Mouse (Mus musculus) ovary, adult 18-20 months (tissue): Measurements from ENCODE around the gene Tle3.
A peak's percentile ranks its signal among the peaks of the same experiment; 100 is the strongest.

Source experiments
- DNase-seq: peaks from one replicate; pipeline ENCODE4 v3.0.0; 2022; ENCODE audit warnings: low spot score, mixed read lengths

The Tle3 gene

DNA sequence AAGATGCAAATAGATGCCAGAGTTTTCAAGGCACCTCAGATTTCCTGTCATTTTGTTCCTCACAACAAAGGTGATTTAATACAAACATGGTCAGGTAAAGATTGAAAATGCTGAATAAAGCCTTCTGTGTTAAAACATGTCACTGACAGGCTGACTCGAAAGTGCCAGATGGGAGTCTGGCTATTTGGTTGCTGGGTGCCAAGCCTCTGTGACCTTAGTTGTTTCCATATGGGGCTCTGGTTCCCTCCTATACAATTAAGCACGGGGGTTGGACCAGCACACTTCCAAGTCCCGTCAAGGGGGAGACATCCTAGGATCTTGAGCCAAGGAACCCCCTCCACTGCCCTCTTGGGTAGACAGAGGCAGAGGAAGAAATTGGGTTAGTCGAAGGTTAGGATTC is 13.2 kb upstream of the Tle3 start:
- no peak for DNase-seq

DNA sequence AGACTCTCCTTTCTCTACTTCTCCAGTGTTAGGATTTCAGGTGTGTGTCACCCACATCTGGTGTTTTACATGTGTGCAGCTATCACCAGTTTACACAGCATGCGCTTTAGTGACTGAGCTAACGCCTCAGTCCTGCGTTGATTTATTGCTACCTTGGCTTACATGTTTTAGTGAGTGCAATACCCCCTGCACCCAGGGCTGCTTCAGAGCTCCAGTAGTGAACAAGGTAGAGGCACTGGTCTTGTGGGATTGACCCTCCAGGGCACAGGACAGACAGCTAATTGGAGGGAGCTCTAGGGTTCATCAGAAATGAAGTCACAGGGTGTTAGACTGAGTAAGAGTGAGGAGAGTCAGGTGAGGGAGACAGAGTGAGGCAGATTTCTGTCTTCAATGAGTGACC is 12.4 kb upstream of the Tle3 start:
- DNase-seq = no peak

DNA sequence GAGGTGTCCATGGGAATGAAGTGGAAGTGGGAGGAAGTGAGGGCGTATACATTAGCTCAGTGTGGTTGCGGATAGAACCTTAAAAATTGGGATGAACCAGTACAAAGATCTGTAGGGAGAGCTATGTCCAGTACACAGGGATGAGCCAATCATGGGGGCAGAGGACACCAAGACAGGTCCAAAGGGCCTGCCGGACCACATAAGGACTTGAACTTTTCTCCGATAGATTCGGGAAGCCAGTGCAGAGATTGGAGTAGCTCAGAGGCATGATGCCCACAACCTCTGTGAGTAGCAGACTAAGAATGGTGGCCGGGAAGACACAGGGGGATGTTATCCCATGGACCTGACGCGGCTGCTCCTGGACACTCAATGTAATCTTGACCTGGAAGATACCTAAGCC is 12.0 kb upstream of the Tle3 start:
- no peak for DNase-seq

DNA sequence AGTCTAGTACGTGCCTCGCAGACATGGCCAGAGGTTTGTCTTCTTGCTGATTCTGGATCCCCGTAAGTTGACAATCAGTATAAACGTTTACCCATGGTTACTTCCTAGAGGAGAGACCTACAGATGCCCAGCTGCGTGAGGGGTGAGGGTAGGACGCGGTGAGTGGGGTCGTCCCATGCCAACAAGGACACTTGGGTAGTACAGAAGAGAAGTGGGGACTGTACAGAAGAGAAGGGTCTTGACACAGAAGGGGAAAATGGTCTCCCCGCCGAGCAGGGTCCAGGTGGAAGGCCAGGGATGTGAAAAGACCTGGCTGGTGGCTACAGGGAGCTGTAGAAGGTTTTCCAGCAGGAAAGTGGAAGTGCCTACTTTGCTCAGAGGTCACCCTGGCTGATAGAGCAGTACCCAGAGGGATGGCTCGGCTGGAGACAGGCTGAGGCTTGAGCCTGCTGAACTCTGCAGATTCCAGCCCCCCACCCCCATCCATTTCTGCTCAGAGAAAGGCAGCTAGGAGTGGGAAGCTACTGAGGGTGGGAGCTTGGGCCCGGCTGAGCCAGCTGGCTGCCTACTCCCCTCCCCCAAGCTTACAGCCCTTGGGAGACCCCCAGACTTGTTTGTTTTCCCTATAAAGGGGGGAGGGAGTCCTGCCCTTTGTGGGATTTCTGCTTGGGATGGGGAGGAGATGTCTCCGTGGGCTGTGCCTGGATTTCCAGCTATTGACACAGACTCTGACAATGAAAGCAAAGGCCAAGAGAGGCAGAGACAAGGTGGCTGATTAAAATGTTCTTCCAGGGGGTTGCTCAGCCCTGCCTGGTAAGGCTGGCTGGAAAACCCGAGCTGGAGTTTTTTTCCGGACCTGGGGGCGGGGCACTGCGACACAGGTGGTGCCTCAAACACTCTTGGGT is 11.2 kb upstream of the Tle3 start:
- no peak for DNase-seq

DNA sequence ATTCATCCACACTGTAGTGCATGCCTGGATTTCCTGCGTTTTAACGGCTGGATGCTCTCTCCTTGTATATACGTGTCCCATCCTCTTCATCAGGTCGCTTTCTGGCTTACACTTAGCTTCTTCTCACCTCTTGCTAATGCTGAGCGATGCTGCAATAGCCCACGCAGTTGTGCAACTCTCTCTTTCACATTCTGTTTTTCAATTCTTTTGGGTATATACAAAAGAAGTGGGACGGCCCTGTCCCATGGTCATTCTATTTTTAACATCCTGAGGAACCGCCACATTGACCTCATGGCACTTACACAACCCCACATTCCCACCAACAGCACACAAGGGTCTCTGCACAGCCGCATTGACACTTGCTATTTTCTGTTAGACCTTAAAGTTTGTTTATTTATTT is 9.0 kb upstream of the Tle3 start:
- no peak for DNase-seq

DNA sequence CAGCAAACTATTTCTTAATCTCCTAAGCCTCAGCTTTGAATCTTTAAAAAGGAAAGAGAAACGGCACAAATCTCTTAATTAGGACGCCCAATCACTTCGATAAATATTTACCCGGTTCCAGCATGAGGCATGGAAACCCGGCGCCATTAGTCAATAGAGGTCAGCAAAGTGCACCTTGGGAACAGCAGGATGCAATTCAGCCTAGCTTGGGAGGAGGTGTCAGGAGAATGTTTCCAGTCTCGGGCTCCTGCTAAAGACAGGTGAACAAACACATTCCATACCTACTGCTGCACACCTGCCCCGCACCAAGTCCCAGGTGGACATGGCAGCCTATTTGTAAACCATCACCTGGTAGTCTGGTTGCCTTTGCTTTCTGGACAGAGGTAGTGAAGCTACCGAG is 6.1 kb upstream of the Tle3 start:
- DNase-seq = no peak

DNA sequence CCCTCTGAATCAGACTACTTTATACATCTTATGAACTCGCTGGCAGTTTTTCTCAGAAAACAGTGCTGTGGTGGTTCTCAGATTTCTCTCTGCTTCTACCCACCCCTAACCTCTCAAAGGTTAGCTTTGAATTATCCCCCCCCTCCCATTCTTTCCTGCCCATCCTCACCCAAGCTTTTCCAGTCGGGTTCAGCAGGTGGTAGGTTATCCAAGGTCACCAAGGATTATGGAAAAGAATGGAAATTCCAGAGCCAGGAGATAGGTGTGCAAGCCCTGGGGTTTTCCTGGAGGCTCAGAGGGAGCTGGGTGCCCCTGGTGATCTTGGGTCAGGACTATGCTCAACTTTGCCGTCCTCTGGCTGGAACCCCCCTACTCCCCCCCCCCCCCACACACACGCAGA is 5.0 kb upstream of the Tle3 start:
- DNase-seq = no peak

DNA sequence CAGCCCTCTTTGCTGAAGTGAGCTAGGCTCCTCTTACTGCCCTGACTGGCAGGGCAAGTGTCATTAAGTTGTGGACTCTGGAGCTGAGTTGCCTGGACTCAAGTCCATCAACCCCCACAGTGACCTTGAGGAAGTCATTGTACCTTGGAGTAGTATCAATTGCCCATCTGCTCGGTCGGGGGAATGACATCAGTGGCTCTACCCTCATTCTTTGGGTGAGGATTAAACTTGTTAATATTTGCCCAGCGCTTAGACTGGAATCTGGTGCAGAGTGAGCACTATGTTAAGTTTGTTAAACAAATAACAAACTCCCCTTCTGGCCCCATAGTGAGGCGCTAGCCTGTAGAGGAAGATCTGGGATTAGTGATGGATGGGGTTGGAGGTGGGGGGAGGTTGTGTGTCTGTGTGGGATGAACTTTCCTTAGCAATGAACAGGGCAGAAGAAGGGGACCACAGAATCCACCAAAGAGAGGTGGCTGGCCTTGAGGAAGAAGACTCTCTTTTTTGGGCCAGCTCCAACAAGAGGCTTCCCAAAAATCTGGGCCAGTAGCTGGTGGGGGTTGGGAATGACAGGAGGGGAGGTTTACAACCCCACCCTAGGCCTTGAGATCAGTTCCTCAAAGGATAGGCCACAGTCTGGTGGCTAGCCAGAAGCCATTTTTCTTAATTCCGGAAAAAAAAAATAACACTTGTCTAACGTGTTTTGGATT is 4.2 kb upstream of the Tle3 start:
- peak; percentile 31 for DNase-seq

DNA sequence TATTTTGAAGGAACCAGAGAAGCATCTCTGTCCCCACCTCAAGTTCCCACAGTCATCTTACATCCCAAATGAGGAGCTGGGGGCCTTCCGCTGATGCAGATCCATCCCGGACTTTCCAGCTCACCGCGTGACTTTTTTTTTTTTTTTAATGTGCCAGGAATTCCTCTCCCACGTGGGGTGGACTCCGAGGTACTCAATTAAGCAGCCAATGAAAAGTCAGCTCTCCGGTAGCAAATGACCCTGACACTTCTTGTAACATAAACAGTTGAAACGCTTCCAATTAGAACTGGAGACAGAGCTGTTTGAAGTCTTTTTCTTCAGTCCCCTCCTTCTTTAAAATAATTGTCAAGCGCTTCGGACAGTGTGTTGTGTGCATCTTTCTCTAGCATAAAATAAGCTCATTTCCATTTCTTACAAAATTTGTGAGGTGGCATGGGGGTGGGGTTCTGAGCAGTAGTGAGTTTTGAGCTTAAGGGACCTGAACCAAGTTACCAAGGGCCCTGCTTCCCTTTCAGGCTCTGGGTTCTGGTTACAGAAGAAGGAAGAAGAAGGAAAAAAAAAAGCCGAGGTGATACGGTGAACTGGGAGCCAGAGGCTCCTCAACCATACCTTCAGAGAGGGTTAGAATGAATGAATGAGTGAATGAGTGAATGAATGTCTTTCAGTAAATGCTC is 3.5 kb upstream of the Tle3 start:
- DNase-seq = peak; percentile 84

DNA sequence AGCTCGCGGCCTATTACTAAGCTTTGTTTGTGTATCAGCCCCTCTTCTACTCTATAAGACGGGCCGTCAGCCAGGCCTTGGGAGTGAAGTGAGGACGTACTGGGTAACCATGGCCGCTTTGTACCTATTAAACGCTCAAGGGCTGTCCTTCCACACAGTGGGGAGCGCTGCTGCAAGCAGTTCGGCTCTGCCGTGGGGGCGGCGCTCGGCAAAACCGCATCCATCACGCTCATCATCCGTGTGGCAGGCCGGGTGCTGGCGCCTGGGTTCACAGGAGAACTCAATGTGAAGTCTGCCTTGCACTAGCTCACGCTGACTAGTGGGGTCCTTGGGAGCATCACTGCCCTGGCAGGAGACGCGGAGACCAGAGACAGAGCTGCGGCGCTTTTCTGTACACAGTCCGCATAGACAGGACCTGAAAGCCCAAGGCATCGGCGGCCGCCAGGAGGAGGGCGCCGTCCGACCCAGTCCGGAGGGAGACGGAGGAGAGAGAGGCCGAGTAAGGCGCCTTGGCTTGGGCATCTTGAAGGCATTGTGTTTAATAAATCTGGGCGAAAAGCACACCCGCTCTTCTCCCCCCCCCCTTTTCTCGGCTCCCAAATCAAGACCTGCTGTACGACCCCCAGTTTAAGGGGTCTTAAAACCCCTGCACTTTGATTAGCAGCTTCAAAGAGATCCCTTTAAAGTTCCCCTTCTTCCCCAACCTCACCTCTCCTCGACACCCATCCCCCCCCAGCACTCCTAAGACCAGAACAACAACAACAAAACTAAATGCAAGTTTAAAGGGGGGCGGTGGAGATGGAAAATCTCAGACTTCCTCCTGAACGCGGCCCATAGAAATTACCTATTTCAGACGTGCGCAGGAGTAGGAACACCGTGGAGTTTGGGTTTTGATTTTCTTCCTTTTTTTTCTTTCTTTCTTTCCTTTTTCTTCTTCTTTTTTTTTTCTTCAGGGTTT is 2.6 kb upstream of the Tle3 start:
- peak; percentile 64 for DNase-seq

DNA sequence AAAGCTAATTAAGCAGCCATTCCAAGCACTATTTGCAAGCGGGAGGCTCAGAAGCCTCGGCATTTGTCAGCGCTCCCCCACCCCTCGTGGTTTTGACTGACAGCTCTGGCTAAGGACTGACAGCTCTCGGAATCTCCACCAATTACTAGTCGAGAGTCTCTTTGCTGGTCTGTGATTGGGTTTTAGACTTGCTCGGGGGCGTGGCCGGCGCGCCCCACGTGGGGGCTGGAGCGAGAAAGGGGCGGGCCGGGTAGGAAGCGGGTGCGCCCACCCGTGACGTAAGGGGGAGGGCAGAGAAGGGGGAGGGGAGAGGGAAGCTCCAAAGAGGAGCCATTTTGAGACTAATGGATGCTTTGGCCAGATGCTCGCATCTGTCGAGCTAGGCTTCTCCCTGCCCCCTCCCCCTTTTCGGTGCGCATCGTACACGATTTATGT is 1.7 kb upstream of the Tle3 start:
- DNase-seq = peak; percentile 98

DNA sequence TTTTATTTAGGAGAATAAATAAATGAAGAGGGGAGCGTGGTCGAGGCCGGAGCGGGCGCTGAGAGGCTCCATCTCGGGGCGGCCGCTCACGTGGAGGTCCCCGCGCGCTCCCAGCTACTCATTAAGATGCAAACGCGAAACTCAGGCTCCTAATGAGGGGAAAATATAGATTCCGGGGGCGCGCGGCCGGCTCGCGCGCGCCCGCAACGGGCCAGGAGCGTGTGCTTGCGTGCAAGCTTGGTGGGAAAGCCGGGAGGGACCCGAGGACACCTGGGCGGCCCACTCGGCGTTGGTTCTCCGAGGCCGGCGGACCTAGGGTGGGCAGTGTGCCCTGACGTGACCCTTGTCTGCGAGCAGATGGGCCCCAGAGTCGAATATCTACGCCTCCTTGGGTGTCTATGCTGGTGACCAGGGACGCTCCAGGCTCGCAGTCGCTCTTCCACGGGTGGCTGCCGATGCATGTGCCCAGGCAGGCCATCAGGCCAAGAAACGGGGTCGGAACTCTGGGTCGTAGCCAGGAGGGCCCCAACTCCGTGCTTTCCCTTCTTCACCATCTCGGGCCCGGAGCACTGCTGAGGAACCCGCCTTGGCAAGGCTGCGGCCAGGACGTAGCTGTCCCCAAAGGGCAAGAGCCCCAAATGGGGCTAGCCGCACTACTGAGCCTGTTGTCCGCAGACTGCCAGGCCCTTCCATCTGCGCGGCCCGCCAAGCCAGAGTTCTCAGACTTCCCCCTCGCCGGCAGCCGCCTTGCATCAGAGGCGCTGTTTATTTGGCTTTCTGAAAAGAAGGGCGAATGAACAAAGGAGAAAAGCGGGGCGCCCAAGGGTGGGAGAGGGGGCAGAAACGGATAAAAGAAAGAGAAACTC is 1.0 kb upstream of the Tle3 start:
- peak; percentile 45 for DNase-seq

DNA sequence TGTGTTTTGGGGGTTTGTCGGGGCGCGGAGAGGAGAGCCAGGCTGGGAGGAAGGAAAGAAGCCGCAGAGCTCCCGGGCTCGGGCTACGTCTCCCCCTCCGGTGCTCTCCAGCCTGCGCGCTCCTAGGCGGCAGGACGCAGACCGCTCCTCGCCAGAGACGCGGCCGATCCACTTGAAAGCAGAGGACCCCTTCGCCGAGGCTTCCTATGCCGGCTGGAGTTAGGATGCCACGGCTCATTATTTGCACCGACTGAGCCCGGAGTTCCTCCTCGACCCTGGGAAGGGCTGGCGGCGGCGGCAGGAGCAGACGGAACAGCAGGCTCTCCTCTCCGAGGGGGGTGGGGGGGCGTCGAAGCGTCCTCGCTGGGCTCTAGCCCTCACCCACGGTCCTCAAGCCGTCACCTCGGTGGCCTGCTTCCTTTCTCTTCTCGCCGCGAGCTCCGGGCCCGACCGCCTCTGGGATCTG is 377 bp downstream of the Tle3 start:
- no peak for DNase-seq

DNA sequence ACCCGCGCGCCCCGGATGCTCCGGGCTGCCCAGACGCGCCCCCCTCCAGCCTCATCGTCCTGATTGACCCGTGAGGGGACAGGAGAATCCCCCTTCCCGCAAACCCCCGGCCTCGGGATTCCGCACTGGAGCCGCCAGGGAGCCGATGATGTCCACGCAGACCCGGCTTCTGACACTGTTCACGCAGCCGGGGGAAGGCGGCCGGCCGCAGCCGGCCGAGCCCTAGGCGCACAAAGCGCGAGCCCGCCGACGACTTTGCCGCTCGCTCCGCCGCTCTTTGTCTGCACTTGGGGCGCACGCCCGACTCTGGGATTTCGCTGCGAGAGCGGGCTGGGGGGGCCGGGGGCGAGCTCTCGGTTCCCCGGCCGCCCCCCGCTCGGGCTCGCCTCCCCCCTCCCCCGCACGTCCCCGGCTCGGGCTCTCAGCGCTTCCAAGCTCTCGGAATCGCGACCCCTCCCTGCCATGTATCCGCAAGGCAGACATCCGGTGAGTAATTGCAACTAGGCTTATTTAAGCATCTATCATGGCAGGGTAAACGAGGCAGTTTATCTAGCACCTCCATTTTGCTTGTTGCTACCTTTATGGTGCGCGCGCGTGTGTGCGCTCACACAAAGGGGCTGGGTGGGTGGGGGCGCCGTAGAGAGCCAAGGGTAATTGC is 939 bp downstream of the Tle3 start:
- DNase-seq = no peak

DNA sequence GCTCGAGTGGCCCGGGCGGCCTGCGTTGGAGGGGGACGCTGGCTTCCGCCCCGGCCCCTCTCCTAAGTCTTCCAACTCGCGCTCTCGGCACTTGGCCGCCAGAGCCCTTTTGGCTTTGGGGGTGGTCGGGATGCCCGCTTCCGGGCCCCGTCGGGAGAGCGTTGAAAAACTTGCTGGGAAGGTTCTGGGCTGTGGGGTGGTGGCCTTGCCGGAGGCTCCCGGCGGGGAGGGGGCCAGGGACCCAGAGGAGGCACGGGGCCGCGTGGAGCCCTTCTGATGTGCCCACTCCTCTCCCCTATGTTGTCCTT is 1.4 kb downstream of the Tle3 start:
- no peak for DNase-seq

DNA sequence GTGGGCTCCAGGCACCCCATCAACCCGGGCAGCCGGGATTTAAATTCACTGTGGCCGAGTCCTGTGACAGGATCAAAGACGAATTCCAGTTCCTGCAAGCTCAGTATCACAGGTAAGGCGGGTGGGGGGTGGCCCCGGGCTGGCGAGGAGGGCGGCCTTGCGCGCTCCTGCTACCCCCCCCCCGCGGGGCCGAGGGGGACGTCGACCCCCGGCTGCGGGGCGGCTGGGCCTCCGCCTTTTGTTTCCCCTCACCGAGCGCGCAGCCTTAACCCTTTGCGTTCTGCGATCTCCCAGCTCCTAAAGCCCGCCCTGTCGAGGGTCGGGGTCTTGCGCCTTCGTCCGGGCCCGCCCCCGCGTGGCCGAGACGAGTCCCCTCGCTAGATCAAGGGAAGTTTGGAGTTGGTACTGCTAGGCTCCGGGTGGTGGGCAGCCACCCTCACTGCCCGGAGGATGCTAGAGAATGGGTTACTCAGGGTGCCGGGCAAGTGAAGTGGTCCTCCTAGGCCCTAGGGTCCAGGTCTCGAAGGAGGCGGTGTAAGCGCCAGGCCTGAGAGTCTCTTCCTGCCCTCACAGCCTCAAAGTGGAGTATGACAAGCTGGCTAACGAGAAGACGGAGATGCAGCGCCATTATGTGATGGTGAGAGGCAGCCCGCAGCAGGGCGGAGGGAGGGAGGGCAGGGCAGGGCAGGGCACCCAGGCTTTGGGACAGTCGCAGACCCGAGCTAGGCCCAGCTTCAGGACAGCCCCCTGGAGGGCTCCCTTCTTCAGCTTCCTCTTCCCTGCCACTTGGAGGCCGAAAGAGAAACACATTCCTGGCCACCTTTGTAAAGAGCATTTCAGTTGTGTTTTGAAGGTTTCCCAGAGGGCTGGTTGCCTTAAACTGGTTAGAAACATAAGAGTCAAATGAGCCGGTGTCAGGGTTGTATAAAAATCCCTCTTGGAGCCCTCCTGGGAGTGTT is 2.1 kb downstream of the Tle3 start:
- no peak for DNase-seq

DNA sequence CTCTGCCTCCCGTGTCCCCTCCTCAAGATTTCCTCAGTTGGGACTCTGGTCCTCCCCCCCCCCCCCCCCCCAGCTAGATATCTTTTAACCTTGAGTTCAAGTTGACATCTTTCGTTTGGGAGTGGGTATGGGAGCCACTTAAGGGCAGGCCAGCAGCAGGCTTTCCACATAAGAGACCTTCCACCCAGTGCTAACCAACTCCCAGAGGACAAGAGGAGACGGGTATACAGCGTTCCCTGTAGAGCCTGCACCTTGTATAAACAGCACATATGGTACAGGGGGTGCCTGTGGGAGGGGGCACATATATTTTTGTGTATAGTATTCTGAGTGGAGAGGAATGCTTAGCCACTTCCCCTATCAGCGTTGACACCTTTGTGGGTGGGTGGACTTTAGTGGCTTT is 2.8 kb downstream of the Tle3 start:
- no peak for DNase-seq

DNA sequence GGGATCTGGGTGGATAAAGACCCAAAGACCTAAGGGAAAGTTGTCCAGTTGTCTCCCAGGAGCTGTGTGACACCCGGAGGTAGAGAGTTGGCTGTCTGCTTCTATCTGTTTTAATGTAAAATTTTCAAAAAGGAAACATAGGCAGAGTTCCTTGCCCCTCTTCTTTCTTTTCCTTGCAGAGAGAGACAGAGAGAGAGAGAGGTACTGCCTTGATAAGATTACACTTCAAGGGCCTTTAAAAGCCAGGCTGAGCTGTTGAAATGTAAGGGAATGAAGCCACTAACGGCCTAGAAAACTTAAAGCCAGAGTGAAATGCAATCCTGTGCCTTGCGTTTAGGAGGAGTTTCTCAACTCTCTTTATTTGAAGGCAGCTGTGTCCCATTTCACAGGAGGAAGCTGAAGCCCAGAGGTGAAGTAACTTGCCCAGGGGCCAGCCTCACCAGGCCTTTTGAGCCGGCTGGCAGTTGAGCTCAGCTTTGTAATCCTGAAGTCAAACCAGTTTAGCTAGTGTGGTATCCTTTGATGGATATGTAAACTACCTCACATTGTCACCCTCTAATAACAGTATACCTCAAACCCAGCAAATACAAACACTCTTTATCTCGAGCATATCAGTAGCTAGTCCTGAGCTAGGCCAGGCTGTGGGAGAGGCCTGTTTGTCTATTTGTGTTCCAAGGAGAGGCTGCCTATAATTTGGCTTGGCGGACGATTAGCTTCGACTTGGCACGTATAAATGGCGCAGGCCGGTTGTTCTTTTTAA is 3.8 kb downstream of the Tle3 start:
- DNase-seq = no peak
